Mouse (Mus musculus): ENCODE results near the gene Zfp346. TPM values are rescaled to one million over a fixed set of nuclear protein-coding genes. Genes with fewer than 3 reads are reported as not detected.

Gene Zfp346
- total RNA-seq, 2 experiments from 2014 or later: 12.5 to 16.5 TPM

Other genes starting within 250 kb of the Zfp346 start
- gene Unc5a, start 155.9 kb upstream of the Zfp346 start, total RNA-seq (2021): 1 to 10 TPM; 3.7 to 4.8 TPM
- gene Hk3, start 83.9 kb upstream of the Zfp346 start, total RNA-seq (2021): 1 to 10 TPM in 1 of 2 experiments, under 1 TPM in 1; 0.85 to 1.3 TPM
- gene Uimc1, start 5.0 kb upstream of the Zfp346 start, total RNA-seq (2021): 10 to 100 TPM; 17.3 to 22.8 TPM
- not detected for gene Gm17617, start 28.2 kb downstream of the Zfp346 start, total RNA-seq (2021)
- gene Fgfr4, start 47.3 kb downstream of the Zfp346 start, total RNA-seq (2021): 10 to 100 TPM; 16.3 to 24.5 TPM
- 10 to 100 TPM; 75.4 to 89.6 TPM for gene Nsd1, start 104.5 kb downstream of the Zfp346 start, total RNA-seq (2021)
- gene Prelid1, start 215.2 kb downstream of the Zfp346 start, total RNA-seq (2021): 10 to 100 TPM; 66.3 to 79.2 TPM
- gene Rab24, start 216.6 kb downstream of the Zfp346 start, total RNA-seq (2021): 10 to 100 TPM; 36.0 to 37.2 TPM
- gene Mxd3, start 224.5 kb downstream of the Zfp346 start, total RNA-seq (2021): 1 to 10 TPM; 6.2 to 7.8 TPM